Mouse (Mus musculus): ENCODE measurements around the gene Vmn2r12. TPM values are rescaled to one million over a fixed set of nuclear protein-coding genes. Genes with fewer than 3 reads are reported as not detected.
"Not testable (repeated sequence)": the region's sequence is repeated elsewhere in the genome, so short reads cannot be mapped to it uniquely, and the experiment has no call there.

Vmn2r12 gene
- not detected in 2 replicates for polyA plus RNA-seq (2016; fragmentation: Nextera tagmentation; extraction: Ambion mirVana)

DNA sequence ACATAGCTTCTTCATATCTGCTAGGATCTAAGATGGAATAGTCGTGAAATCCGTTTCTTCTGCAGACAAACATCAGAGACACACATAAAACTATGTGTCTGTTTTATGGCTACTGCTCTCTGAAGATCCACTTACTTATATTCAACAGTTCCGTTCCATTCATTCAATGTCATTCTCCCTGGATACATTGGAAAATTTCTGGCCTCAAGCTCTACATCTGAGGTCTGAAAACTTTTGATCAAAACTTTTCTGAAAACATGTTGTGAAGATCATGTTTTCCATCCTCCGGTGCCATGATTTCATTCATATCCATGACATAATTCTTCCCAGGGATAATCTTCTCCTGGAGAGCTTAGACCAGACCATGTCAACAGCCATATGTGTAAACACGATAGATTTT lies at the start of gene Vmn2r12:
TSS of gene Vmn2r12 (minus strand) at position 101 of the 400 bp plus-strand sequence.
- H3K27ac ChIP-seq; H3K36me3 ChIP-seq (replicated peaks); H3K27me3 ChIP-seq (ENCODE audit: poor library complexity, severe bottlenecking); H3K4me3 ChIP-seq; H3K4me1 ChIP-seq; DNase-seq (ENCODE audit: extremely low spot score, low spot score): not testable (repeated sequence)
- 84% methylated on average over 5 of the region's 5 CpGs for WGBS
- peaks cover 27% of the 10 kb centered on the region for H3K9me3 ChIP-seq

DNA sequence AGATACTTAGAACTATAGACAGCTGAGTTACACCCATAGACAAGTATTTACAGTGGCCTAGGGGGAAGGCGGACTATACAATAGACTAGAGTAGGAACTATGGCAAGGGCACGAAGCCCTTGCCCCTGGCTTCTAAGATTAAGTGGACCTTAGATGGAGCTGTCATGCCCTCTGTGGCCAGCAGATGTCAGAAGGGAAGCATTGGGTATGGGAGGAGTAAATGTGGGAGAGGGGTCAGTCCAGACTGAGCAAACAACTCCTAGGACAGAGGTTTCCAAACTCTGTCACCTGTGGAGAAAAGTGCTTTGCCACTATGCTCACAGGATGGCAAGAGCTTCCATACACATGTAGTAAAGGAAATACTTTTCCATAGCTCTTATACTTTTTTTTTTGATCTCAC lies 41.8 kb upstream of the Vmn2r12 start:
- Histone ChIP-seq H3K27me3 (ENCODE audit: poor library complexity, severe bottlenecking) (no peaks in the 10 kb centered on the region), H3K9me3 (peaks cover 42% of the 10 kb centered on the region), H3K36me3 (replicated peaks) (no peaks in the 10 kb centered on the region), H3K4me3 (no peak overlapping the region), H3K27ac (no peak overlapping the region), H3K4me1 (no peaks in the 10 kb centered on the region)
- no peak for DNase-seq (ENCODE audit: extremely low spot score, low spot score)
- 84% methylated on average over 2 of the region's 2 CpGs for WGBS

DNA sequence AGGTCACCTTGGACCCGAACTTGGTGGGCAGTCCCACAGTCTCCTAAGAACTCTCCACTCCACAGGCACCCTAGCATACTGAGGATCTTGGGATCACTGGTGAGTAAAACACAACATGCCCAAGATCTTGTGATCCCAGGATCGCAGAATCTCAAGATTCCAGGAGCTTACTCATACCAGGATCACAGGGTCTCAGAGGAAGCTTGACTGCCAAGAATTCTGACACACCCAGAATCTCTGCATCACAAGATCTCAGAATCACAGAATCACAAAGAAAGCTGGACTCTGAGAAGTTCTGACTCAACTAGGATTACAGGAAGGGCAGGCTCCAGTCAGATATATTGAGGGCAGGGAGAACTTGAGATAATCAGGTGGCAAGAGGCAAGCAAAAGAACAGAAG lies 39.0 kb upstream of the Vmn2r12 start:
- no peaks in the 10 kb centered on the region for H3K27me3 ChIP-seq (ENCODE audit: poor library complexity, severe bottlenecking)
- WGBS, result 89% methylated on average over 2 of the region's 2 CpGs

DNA sequence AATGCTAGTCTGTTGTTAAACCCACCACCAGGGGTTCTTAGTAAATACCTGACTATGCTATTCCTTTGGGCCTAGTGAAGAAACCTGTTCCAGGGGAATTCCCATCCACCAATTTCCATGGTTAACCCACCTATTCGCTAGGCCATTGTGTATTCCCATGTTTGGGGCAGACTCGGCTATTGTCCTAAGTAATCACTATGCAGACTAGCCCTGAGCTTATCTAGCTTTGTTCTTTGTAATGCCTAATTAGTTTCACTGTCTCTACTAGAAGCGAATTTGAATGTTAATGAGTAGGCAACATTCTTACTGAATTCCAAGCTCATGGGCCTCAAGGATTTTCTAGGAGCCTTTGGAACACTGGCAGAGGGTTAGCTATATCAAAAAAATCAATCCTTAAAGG lies 1.3 kb downstream of the Vmn2r12 start:
- not testable (repeated sequence) for H3K27me3 ChIP-seq (ENCODE audit: poor library complexity, severe bottlenecking); H3K4me1 ChIP-seq; H3K27ac ChIP-seq; DNase-seq (ENCODE audit: extremely low spot score, low spot score); H3K4me3 ChIP-seq; H3K36me3 ChIP-seq (replicated peaks)
- 76% methylated on average over 3 of the region's 3 CpGs for WGBS
- peaks cover 24% of the 10 kb centered on the region for H3K9me3 ChIP-seq

More for the DNA sequence above, 39.0 kb upstream of the Vmn2r12 start:
- Histone ChIP-seq H3K4me1 (no peaks in the 10 kb centered on the region), H3K27ac (no peak overlapping the region), H3K36me3 (replicated peaks) (no peaks in the 10 kb centered on the region), H3K9me3 (peaks cover 43% of the 10 kb centered on the region), H3K4me3 (no peak overlapping the region)
- no peak for DNase-seq (ENCODE audit: extremely low spot score, low spot score)

DNA sequence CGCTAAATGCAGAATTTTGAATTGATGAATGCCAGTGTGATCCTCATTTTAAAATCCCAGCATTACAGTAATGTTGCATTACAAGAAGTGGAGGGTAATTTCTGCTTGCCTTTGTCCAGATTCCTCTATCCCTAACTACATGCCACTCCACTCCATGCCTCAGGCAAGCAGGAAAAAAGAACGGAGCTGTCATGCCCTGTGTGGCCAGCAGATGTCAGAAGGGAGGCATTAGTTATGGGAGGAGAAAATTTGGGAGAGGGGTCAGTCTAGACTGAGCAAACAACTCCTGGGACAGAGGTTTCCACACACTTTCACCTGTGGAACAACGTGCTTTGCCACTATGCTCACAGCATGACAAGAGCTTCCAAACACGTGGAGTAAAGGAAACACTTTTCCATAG lies 25.7 kb downstream of the Vmn2r12 start:
- H3K27ac ChIP-seq; DNase-seq (ENCODE audit: extremely low spot score, low spot score); H3K4me1 ChIP-seq; H3K4me3 ChIP-seq; H3K36me3 ChIP-seq (replicated peaks); H3K27me3 ChIP-seq (ENCODE audit: poor library complexity, severe bottlenecking): not testable (repeated sequence)
- peaks cover 15% of the 10 kb centered on the region for H3K9me3 ChIP-seq
- WGBS, result 48% methylated on average over 4 of the region's 4 CpGs

DNA sequence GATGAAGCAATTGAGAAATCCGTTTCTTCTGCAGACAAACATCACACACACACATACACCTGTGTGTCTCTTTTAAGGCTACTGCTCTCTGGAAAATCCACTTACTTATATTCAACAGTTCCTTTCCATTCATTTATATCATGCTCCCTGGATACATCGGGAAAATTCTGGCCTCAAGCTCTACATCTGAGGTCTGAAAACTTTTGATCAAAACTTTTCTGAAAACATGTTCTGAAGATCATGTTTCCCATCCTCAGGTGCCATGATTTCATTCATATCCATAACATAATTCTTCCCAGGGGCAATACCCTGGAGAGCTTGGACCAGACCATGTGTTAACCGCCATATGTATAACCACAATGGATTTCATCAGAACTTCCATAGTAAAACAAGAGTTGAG lies 38.3 kb downstream of the Vmn2r12 start, which contains the start of gene Vmn2r11:
TSS of gene Vmn2r11 (minus strand) at position 101 of the 400 bp plus-strand sequence.
- not testable (repeated sequence) for H3K27me3 ChIP-seq (ENCODE audit: poor library complexity, severe bottlenecking); H3K27ac ChIP-seq; DNase-seq (ENCODE audit: extremely low spot score, low spot score); H3K36me3 ChIP-seq (replicated peaks); H3K4me1 ChIP-seq; H3K4me3 ChIP-seq
- WGBS, result 90% methylated on average over 3 of the region's 3 CpGs
- peaks cover 32% of the 10 kb centered on the region for H3K9me3 ChIP-seq

DNA sequence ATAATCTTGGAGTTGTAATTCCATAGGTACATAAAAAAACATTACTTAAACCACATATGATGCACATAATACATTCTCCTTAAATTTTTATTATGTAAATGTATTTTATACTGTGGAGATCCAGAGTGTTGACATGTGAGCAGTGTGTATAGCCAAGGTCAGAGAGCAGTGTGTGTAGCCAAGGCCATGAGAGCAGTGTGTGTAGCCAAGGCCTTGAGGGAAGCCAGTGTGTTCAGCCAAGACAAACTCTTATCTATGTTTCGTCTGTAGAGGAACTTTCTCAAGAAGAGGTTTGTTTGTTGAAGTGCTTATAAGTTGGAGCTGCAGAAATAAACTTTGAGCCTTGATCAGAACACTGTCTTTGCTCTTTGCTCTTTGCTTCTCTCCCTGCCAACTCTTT lies 42.5 kb downstream of the Vmn2r12 start:
- H3K9me3 ChIP-seq, result peaks cover 30% of the 10 kb centered on the region
- no peak for DNase-seq (ENCODE audit: extremely low spot score, low spot score)
- WGBS, result 88% methylated on average over 1 of the region's 1 CpGs
- no peaks in the 10 kb centered on the region for H3K27me3 ChIP-seq (ENCODE audit: poor library complexity, severe bottlenecking)
- H3K27ac ChIP-seq, result no peak overlapping the region
- H3K4me3 ChIP-seq, result no peak overlapping the region
- H3K4me1 ChIP-seq, result no peaks in the 10 kb centered on the region
- H3K36me3 ChIP-seq (replicated peaks), result no peaks in the 10 kb centered on the region

Other genes starting within 250 kb of the Vmn2r12 start
- gene Vmn2r9, start 245.3 kb downstream of the Vmn2r12 start, polyA plus RNA-seq (2016; fragmentation: Nextera tagmentation; extraction: Ambion mirVana), result not detected in 2 replicates
- gene Vmn2r10, start 91.4 kb downstream of the Vmn2r12 start, polyA plus RNA-seq (2016; fragmentation: Nextera tagmentation; extraction: Ambion mirVana), result not detected in 2 replicates
- not detected in 2 replicates for gene Vmn2r11, start 38.4 kb downstream of the Vmn2r12 start, polyA plus RNA-seq (2016; fragmentation: Nextera tagmentation; extraction: Ambion mirVana)
- not detected in 2 replicates for gene Vmn2r13, start 94.2 kb upstream of the Vmn2r12 start, polyA plus RNA-seq (2016; fragmentation: Nextera tagmentation; extraction: Ambion mirVana)
- gene Vmn2r14, start 126.8 kb upstream of the Vmn2r12 start, polyA plus RNA-seq (2016; fragmentation: Nextera tagmentation; extraction: Ambion mirVana), result not detected in 2 replicates
- gene Vmn2r15, start 199.7 kb upstream of the Vmn2r12 start, polyA plus RNA-seq (2016; fragmentation: Nextera tagmentation; extraction: Ambion mirVana), result not detected in 2 replicates
- not detected in 2 replicates for gene Vmn2r16, start 232.2 kb upstream of the Vmn2r12 start, polyA plus RNA-seq (2016; fragmentation: Nextera tagmentation; extraction: Ambion mirVana)

Measured in forebrain, embryonic 10.5 days (tissue).